Mouse (Mus musculus) heart, embryonic 13.5 days (tissue): ENCODE results near the gene Gm4131. TPM values are rescaled to one million over a fixed set of nuclear protein-coding genes. Genes with fewer than 3 reads are reported as not detected.

Source experiments
- ATAC-seq: fragments of 200-750 bp; cut with Nextera tagmentation; 2 replicates; pipeline ENCODE4 v1.8.0; 2017; ENCODE audit warnings: moderate TSS enrichment; ENCODE audit not compliant: insufficient number of reproducible peaks, low FRiP score, low TSS enrichment; ENCODE audit errors: extremely low read depth
- H3K27ac ChIP-seq: fragments of 300-500 bp; sonication (generic); replicated peaks from 2 replicates; pipeline ENCODE4 v1.5.1; 2015; ENCODE audit warnings: moderate library complexity, mild to moderate bottlenecking, inconsistent platforms
- H3K27me3 ChIP-seq: fragments of 300-500 bp; sonication (generic); replicated peaks from 2 replicates; pipeline ENCODE4 v1.6.1; 2015; ENCODE audit warnings: mild to moderate bottlenecking, inconsistent platforms
- H3K36me3 ChIP-seq: fragments of 300-500 bp; sonication (generic); 2 replicates; pipeline ENCODE4 v1.6.1; 2015; ENCODE audit warnings: mild to moderate bottlenecking, inconsistent platforms
- H3K4me1 ChIP-seq: fragments of 300-500 bp; sonication (generic); 2 replicates; pipeline ENCODE4 v1.6.1; 2015; ENCODE audit warnings: inconsistent platforms
- H3K4me2 ChIP-seq: fragments of 300-500 bp; sonication (generic); 2 replicates; pipeline ENCODE4 v1.6.1; 2015; ENCODE audit warnings: inconsistent platforms, mild to moderate bottlenecking, moderate library complexity
- H3K4me3 ChIP-seq: fragments of 300-500 bp; sonication (generic); 2 replicates; pipeline ENCODE4 v1.5.1; 2015; ENCODE audit warnings: moderate library complexity, mild to moderate bottlenecking, inconsistent platforms
- H3K9ac ChIP-seq: fragments of 300-500 bp; sonication (generic); 2 replicates; pipeline ENCODE4 v1.6.1; 2015; ENCODE audit warnings: inconsistent platforms, mild to moderate bottlenecking, moderate library complexity
- H3K9me3 ChIP-seq: fragments of 300-500 bp; sonication (generic); 2 replicates; pipeline ENCODE4 v1.6.1; 2016; ENCODE audit warnings: inconsistent platforms
- WGBS: fragments of 180-500 bp; shearing (Covaris S2); methylation state at CpG from one replicate; pipeline ENCODE4 v1.1.7; 2015; ENCODE audit warnings: mixed read lengths; 5-methylcytosine and 5-hydroxymethylcytosine counted together
- polyA plus RNA-seq: library from polyadenylated mRNA; unstranded; fragments of >200 nt; fragmentation: Nextera tagmentation; extraction: Ambion mirVana; gene quantifications from 2 replicates; pipeline ENCODE4 v1.2.1, GENCODE M21; 2015

Gene Gm4131
- polyA plus RNA-seq, 1 experiment from 2014 or later: not detected

DNA sequence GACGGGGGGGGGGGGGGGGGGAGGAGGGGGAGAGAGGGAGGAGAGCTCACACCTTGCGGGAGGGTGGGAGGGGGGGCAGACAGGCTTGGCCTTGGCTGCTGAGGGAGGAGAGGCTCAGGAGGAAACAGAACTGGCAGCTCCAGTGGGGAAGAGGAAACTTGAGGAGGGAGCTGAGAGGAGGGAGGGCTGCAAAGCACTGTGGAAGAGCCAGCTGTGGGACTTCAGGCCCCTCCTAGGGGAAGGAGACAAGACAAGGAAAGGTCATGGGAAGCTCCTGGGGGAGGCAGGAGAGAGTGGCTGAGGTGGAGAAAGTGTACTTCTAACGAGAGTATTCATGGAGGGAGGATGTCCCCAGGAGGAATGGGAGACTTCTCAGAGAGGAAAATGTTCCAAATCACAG is 6.7 kb upstream of the Gm4131 start:
- Histone ChIP-seq H3K27me3 (no peaks in the 10 kb centered on the region), H3K9me3 (no peaks in the 10 kb centered on the region), H3K4me3 (no peak overlapping the region), H3K36me3 (no peaks in the 10 kb centered on the region), H3K4me2 (peak overlapping the region; percentile 31), H3K4me1 (peaks cover 25% of the 10 kb centered on the region), H3K9ac (no peak overlapping the region), H3K27ac (no peak overlapping the region)
- ATAC-seq: no peak
- WGBS: 0% methylated on average over 2 of the region's 3 CpGs

DNA sequence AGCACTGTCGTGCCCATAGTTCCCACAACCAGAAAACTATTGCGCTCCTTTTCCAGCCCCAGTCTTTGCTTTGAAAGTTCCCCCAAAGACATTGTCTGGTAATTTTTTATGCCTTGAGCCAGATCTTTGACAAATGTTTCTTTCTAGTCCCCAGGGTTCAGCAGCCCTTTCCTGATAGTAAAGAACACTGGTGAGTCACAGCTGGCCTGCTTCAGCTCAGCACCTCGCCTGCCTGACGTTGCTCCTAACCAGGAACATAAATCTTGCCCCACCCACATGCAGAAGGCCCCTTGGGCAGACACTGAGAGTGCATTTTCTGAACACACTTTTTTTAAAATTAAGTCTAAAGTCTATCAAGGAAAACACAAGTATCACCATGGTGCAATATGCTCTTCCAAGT is 3.6 kb upstream of the Gm4131 start:
- H3K27me3 ChIP-seq: no peaks in the 10 kb centered on the region
- H3K36me3 ChIP-seq: no peaks in the 10 kb centered on the region
- H3K27ac ChIP-seq: peak overlapping the region; percentile 70
- 22% methylated on average over 4 of the region's 4 CpGs for WGBS
- H3K4me3 ChIP-seq: no peak overlapping the region
- no peak overlapping the region for H3K4me2 ChIP-seq
- no peak for ATAC-seq
- no peaks in the 10 kb centered on the region for H3K9me3 ChIP-seq
- H3K4me1 ChIP-seq: peaks cover 30% of the 10 kb centered on the region
- H3K9ac ChIP-seq: no peak overlapping the region

DNA sequence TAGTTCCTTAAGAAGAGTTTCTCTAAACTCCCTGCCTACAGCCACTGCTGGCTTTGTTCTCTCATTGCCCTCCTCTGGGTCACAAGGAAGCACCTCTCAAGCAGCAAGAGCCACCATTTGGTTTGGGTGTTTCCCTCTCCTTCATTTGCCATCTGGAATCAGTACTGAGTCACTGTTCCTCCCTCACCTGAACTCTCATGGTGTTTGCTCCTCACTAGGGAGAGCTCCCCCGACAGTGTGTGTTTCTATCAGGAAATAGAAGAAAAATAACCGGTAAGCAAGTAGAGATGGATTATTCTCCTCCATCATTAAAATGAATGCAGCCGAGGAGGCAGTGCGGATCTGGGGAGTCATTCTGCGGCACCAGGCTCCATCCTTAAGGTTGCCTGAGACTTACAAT is 2.7 kb upstream of the Gm4131 start:
- Histone ChIP-seq H3K4me1 (peaks cover 30% of the 10 kb centered on the region), H3K27me3 (0 out of 2 replicates have a peak, but pooled peaks cover 3% of the 10 kb centered on the region), H3K9me3 (no peaks in the 10 kb centered on the region), H3K36me3 (no peaks in the 10 kb centered on the region), H3K4me2 (no peak overlapping the region), H3K9ac (no peak overlapping the region), H3K27ac (peak overlapping the region; percentile 70), H3K4me3 (no peak overlapping the region)
- ATAC-seq: no peak
- 76% methylated on average over 5 of the region's 5 CpGs for WGBS

DNA sequence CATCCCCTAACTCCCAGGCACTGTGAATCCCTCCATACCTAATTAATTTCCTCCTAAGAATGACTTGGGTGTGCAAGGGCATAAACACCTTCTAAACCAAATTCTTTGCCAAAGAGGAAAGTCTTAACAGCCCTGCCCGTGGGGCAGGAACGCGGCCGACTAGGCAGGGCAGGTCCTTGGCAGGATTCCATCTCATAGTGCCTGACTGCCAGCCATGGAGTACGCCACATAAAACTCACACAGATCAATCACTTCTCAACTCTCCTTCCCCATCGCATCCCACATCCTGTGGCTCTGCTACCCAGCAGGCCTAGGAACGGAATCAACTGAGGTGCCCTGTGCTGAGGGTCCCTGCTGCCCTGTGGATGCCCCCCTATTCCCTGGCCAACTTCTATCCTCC is 3.0 kb downstream of the Gm4131 start:
- no peak for ATAC-seq

DNA sequence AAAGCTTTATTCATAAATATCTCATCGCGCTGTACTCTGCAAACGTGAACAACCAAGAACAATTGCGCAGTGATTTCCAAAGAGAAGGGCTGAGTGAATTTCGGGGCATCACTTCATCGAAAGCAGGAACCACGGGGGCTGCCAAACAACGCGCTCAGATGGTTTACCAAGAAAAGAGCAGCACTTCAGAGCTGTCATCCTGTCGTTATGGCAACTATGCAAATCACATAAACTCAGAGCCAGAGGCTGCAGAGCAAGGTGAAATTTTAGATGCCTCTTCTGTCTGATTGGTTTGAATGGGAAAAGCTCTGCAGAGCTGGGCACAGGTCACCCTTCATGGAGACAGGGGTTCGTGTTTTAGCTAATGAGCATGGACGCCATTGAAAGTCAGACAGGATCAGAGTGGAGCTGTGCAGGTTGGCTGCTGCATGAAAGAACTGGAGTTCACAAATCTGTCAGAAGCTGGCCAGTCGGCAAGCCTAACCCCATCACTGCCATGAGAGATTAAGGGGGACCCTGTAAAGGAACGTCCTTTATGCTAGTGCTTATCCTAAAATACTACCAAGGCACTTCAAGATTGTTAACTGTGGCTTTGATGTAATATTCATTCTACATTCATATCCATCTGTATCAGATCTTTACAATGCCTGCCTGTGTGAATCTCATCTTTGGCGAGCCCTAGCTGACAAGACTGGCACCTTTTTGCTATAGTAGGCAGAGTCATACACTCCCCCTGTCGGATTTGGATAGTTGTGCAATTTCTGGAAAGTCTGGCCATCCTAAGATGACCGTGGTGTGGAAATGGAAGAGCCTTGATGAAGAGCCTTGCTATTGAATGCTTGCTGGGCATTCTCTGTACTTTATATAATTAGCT is 4.6 kb downstream of the Gm4131 start:
- ATAC-seq: no peak
- Histone ChIP-seq H3K9ac (0 out of 2 replicates have a peak overlapping the region, but pooled peaks have one; percentile 14), H3K4me3 (no peak overlapping the region), H3K27me3 (peaks cover 16% of the 10 kb centered on the region), H3K27ac (no peak overlapping the region), H3K36me3 (no peaks in the 10 kb centered on the region), H3K4me1 (peaks cover 5% of the 10 kb centered on the region), H3K4me2 (no peak overlapping the region), H3K9me3 (no peaks in the 10 kb centered on the region)
- WGBS: 57% methylated on average over 17 of the region's 17 CpGs

More for the DNA sequence above, 3.0 kb downstream of the Gm4131 start:
- peaks cover 10% of the 10 kb centered on the region for H3K4me1 ChIP-seq
- H3K27ac ChIP-seq: no peak overlapping the region
- no peak overlapping the region for H3K9ac ChIP-seq
- 65% methylated on average over 7 of the region's 7 CpGs for WGBS
- no peaks in the 10 kb centered on the region for H3K36me3 ChIP-seq
- H3K4me3 ChIP-seq: no peak overlapping the region
- H3K27me3 ChIP-seq: peaks cover 4% of the 10 kb centered on the region; the same call in 1 of the 2 replicates
- H3K9me3 ChIP-seq: no peaks in the 10 kb centered on the region
- H3K4me2 ChIP-seq: no peak overlapping the region

DNA sequence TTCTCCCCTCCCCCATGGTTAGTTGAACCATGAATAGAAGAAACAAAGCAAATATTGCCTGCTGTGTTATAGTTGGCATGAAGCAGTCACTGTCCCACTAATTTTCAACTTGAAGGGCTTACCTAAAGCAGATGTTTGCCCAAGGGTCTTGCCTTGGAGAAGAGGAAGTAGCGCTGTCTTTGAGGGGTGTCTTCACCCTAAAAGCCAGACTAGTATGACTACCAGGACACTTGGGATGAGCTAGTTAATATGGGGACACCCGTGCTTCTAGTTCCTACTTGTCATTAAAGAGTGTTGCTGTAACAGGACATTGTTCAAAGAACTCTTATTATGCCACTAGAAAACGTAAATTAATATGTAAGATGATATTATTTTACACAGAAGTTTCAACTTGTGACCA is 9.6 kb downstream of the Gm4131 start:
- 81% methylated on average over 3 of the region's 3 CpGs for WGBS
- no peaks in the 10 kb centered on the region for H3K9me3 ChIP-seq

DNA sequence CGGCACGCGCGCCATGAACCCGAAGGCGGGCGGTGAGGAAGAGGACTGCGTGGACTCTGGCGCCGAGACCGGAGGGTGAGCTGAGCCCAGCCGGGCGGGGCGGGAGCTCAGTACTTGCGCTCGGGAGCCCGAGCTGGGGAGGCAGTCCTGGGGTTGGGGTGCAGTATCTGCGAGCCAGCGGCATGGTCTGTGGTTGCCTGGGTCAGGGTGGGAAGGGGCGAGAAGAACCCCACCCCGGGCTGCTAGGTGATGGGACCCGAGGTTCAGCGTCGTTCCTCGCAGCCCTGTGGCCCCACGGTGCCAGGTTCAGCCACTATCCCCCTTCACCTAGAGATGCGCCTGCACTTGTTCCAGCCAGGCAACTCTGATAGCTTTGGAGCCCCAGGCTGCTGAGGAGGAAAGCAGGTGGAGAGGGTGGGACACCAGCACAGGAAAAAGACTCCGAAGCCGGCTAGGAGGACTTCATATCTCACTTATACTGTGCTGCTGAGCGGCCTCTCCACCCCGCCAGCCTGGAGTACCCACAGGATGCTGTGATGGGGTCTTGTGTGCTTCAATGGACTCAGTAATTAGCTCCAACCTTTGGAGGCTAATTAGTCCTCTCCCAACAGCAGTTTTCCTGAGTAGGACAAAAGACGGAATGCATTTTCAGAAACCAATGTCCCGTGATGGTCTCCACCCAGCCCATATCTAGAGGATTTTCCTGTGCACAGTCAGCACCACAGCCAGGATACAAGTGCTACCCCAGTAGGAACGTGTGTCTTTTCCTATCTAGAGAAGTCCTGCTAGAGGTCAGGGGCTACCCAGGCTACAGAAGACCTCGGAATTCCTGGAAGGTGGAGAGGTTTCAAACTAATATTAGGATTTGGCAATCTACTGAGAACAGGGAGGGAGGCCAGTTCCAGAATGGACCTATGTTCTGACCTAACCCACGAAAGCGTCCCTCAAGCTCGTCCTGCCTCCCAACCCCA is 10.6 kb downstream of the Gm4131 start:
- peaks cover 20% of the 10 kb centered on the region for H3K4me1 ChIP-seq
- no peak overlapping the region for H3K27ac ChIP-seq
- peak overlapping the region; percentile 84 for H3K9ac ChIP-seq
- ATAC-seq: 0 out of 2 replicates have a peak, but pooled peaks have one; percentile 21
- H3K9me3 ChIP-seq: no peaks in the 10 kb centered on the region
- H3K27me3 ChIP-seq: peaks cover 38% of the 10 kb centered on the region
- peak overlapping the region; percentile 75 for H3K4me3 ChIP-seq
- no peaks in the 10 kb centered on the region for H3K36me3 ChIP-seq
- H3K4me2 ChIP-seq: peak overlapping the region; percentile 97
- 11% methylated on average over 37 of the region's 38 CpGs for WGBS

More for the DNA sequence above, 9.6 kb downstream of the Gm4131 start:
- Histone ChIP-seq H3K4me1 (peaks cover 20% of the 10 kb centered on the region), H3K27me3 (peaks cover 38% of the 10 kb centered on the region), H3K36me3 (no peaks in the 10 kb centered on the region), H3K27ac (no peak overlapping the region), H3K4me3 (no peak overlapping the region), H3K4me2 (peak overlapping the region; percentile 97; the same call in 1 of the 2 replicates), H3K9ac (no peak overlapping the region)
- no peak for ATAC-seq

DNA sequence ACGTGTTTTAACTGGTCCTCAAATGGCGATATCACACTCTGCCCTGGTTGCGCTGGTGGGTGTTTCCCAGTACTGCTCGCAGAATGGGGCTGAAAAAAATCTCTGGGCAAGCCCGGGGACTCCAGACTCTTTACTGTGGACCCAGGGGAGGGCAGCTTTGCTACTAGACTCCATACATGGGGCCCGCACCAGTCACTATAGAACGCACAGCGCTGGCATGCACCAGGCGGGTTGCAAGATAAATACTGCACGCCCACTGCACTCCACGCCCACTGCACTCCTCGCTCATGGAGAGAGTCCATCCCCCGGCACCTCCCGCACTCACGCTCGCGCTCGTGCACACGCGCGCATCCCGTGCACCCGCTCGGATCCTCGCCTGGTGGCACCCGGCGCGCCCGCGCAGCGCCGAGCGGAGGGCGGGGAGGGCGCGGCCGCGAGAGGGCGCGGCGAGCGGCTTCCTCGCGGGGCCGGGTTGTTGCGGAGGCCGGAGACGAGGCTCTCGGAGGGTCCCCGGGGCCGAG is 11.4 kb downstream of the Gm4131 start, which contains the start of gene Fam124a:
Gene Fam124a (plus strand): TSS at position 429 of the 521 bp plus-strand sequence.
- Histone ChIP-seq H3K36me3 (no peaks in the 10 kb centered on the region), H3K4me3 (peak within 1 kb of the TSS; percentile 75), H3K27me3 (peaks cover 38% of the 10 kb centered on the region), H3K27ac (no peak within 1 kb of the TSS), H3K9ac (peak within 1 kb of the TSS; percentile 84), H3K9me3 (no peaks in the 10 kb centered on the region), H3K4me2 (peak within 1 kb of the TSS; percentile 97), H3K4me1 (peaks cover 20% of the 10 kb centered on the region)
- peak; percentile 53; the same call in 1 of the 2 replicates for ATAC-seq
- under 1% methylated on average over 51 of the region's 51 CpGs for WGBS

DNA sequence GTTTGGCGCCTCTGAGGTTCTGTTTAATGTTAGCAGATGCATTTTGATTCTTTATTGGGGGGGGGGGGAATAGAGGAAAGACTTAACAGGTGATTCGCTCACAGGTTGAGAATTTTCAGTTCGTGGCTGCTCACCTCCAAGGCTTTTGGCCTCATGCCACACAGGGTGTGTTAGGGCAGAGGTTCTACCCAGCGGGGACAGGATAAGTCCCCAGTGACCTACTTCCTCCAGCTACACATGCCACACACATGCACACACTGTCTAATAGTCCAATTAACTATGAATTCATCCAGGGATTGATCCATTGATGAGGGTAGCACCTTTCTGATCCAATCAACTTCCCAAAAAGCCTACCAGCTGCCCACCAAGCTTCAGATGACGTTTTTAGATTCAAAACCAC is 12.9 kb downstream of the Gm4131 start:
- no peak overlapping the region for H3K9ac ChIP-seq

DNA sequence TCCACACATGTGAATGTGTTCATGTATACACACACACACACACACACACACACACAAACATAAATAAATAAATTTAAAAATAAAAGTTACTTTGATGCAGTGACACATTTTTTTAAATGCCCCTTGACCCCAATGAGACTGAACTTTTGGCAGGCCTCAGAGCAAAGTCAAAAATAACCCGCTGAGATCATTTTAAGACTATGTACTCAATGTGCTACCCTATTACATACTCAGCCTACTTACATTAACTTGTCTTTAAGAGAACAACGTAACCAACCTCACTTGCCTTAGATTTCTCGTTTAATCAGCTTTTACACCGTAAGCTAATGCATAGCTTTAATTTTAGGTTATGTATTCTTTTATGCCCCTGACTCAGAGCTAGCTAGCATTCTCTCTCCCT is 13.9 kb downstream of the Gm4131 start:
- Histone ChIP-seq H3K9ac (no peak overlapping the region), H3K4me3 (no peak overlapping the region), H3K4me2 (no peak overlapping the region), H3K27me3 (peaks cover 31% of the 10 kb centered on the region), H3K36me3 (no peaks in the 10 kb centered on the region), H3K27ac (no peak overlapping the region), H3K4me1 (peaks cover 15% of the 10 kb centered on the region), H3K9me3 (no peaks in the 10 kb centered on the region)
- 75% methylated on average over 4 of the region's 4 CpGs for WGBS
- ATAC-seq: no peak

More for the DNA sequence above, 12.9 kb downstream of the Gm4131 start:
- WGBS: 72% methylated on average over 5 of the region's 5 CpGs
- H3K4me1 ChIP-seq: peaks cover 15% of the 10 kb centered on the region
- no peak overlapping the region for H3K4me3 ChIP-seq
- no peak overlapping the region for H3K27ac ChIP-seq
- H3K9me3 ChIP-seq: no peaks in the 10 kb centered on the region
- no peak overlapping the region for H3K4me2 ChIP-seq
- no peaks in the 10 kb centered on the region for H3K36me3 ChIP-seq
- peaks cover 38% of the 10 kb centered on the region for H3K27me3 ChIP-seq
- ATAC-seq: no peak

DNA sequence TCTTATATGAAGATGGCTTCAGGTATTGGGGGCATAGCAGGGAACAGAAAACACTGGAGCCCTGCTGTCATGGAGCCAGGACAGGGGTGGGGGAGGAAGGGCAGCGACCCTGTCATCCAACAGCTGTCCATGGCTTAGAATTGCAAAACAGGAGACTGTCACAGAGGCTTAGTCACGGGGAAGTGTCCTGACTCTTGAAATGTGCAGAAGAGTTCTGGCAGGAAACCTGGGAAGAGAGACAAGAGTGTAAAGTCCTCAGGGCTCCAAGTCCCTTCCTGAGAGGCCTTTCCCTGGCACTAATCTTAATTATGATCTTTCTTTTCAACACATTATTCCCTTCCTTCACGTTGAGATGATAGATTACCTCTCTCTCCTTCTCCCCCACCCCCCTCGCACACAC is 16.6 kb downstream of the Gm4131 start:
- no peak for ATAC-seq
- H3K36me3 ChIP-seq: no peaks in the 10 kb centered on the region
- peaks cover 4% of the 10 kb centered on the region; the same call in 1 of the 2 replicates for H3K4me1 ChIP-seq
- no peaks in the 10 kb centered on the region for H3K9me3 ChIP-seq
- H3K9ac ChIP-seq: no peak overlapping the region
- H3K4me3 ChIP-seq: no peak overlapping the region
- no peak overlapping the region for H3K4me2 ChIP-seq
- WGBS: 27% methylated on average over 4 of the region's 4 CpGs
- no peak overlapping the region for H3K27ac ChIP-seq
- H3K27me3 ChIP-seq: peaks cover 13% of the 10 kb centered on the region
